Mouse (Mus musculus) hindbrain, embryonic 13.5 days (tissue): ENCODE results near the gene Paqr9. TPM values are rescaled to one million over a fixed set of nuclear protein-coding genes. Genes with fewer than 3 reads are reported as not detected.

ENCODE experiments used
- ATAC-seq: fragments of 200-750 bp; cut with Nextera tagmentation; 2 replicates; pipeline ENCODE4 v1.8.0; 2017; ENCODE audit warnings: moderate TSS enrichment; ENCODE audit not compliant: low FRiP score
- H3K27ac ChIP-seq: fragments of 300-500 bp; sonication (generic); 2 replicates; pipeline ENCODE4 v1.5.1; 2015; ENCODE audit warnings: inconsistent platforms, mild to moderate bottlenecking, moderate library complexity
- H3K27me3 ChIP-seq: fragments of 300-500 bp; sonication (generic); 2 replicates; pipeline ENCODE4 v1.6.1; 2015; ENCODE audit warnings: mild to moderate bottlenecking, inconsistent platforms
- H3K36me3 ChIP-seq: fragments of 300-500 bp; sonication (generic); 2 replicates; pipeline ENCODE4 v1.6.1; 2015; ENCODE audit warnings: mild to moderate bottlenecking, inconsistent platforms
- H3K4me1 ChIP-seq: fragments of 300-500 bp; sonication (generic); replicated peaks from 2 replicates; pipeline ENCODE4 v1.6.1; 2015; ENCODE audit warnings: inconsistent platforms
- H3K4me2 ChIP-seq: fragments of 300-500 bp; sonication (generic); 2 replicates; pipeline ENCODE4 v1.6.1; 2015; ENCODE audit warnings: inconsistent platforms, mild to moderate bottlenecking, moderate library complexity
- H3K4me3 ChIP-seq: fragments of 300-500 bp; sonication (generic); 2 replicates; pipeline ENCODE4 v1.5.1; 2015; ENCODE audit warnings: mild to moderate bottlenecking, inconsistent platforms
- H3K9ac ChIP-seq: fragments of 300-500 bp; sonication (generic); 2 replicates; pipeline ENCODE4 v1.6.1; 2015; ENCODE audit warnings: mild to moderate bottlenecking, inconsistent platforms
- H3K9me3 ChIP-seq: fragments of 300-500 bp; sonication (generic); 2 replicates; pipeline ENCODE4 v1.6.1; 2016; ENCODE audit warnings: inconsistent platforms
- WGBS: fragments of 180-500 bp; shearing (Covaris S2); methylation state at CpG from one replicate; pipeline ENCODE4 v1.1.7; 2015; 5-methylcytosine and 5-hydroxymethylcytosine counted together
- polyA plus RNA-seq: library from polyadenylated mRNA; unstranded; fragments of >200 nt; fragmentation: Nextera tagmentation; extraction: Ambion mirVana; gene quantifications from 2 replicates; pipeline ENCODE4 v1.2.1, GENCODE M21; 2015

Gene Paqr9
- polyA plus RNA-seq, 1 experiment from 2014 or later: 3.1 TPM

GRCm38 (mm10) chr9:95588070-95588469 lies 28.6 kb downstream of the Paqr9 start:
- WGBS: 89% methylated on average over 7 of the region's 7 CpGs
- no peak for ATAC-seq
- peaks cover under 1% of the 10 kb centered on the region; the same call in 1 of the 2 replicates for H3K27me3 ChIP-seq
- no peak overlapping the region for H3K4me2 ChIP-seq
- H3K27ac ChIP-seq: no peak overlapping the region
- no peak overlapping the region for H3K9ac ChIP-seq
- no peaks in the 10 kb centered on the region for H3K36me3 ChIP-seq
- no peak overlapping the region for H3K4me3 ChIP-seq
- H3K4me1 ChIP-seq: no peaks in the 10 kb centered on the region
- H3K9me3 ChIP-seq: no peaks in the 10 kb centered on the region

GRCm38 (mm10) chr9:95594291-95594690 lies 34.8 kb downstream of the Paqr9 start:
- Histone ChIP-seq H3K36me3 (no peaks in the 10 kb centered on the region), H3K4me3 (no peak overlapping the region), H3K9ac (no peak overlapping the region), H3K27me3 (no peaks in the 10 kb centered on the region), H3K4me2 (no peak overlapping the region), H3K27ac (no peak overlapping the region), H3K9me3 (no peaks in the 10 kb centered on the region), H3K4me1 (no peaks in the 10 kb centered on the region)
- no peak for ATAC-seq
- 76% methylated on average over 4 of the region's 4 CpGs for WGBS

GRCm38 (mm10) chr9:95597466-95598178 lies 38.2 kb downstream of the Paqr9 start:
- Histone ChIP-seq H3K4me3 (no peak overlapping the region), H3K36me3 (no peaks in the 10 kb centered on the region), H3K9me3 (no peaks in the 10 kb centered on the region), H3K27ac (no peak overlapping the region), H3K4me1 (no peaks in the 10 kb centered on the region), H3K4me2 (peak overlapping the region; percentile 33; the same call in 1 of the 2 replicates), H3K27me3 (no peaks in the 10 kb centered on the region), H3K9ac (no peak overlapping the region)
- no peak for ATAC-seq
- 55% methylated on average over 13 of the region's 13 CpGs for WGBS

GRCm38 (mm10) chr9:95598179-95598721 lies 38.8 kb downstream of the Paqr9 start:
- WGBS: 57% methylated on average over 19 of the region's 19 CpGs
- ATAC-seq: no peak

GRCm38 (mm10) chr9:95599399-95599798 lies 39.9 kb downstream of the Paqr9 start:
- 89% methylated on average over 4 of the region's 4 CpGs for WGBS
- Histone ChIP-seq H3K27me3 (no peaks in the 10 kb centered on the region), H3K4me3 (no peak overlapping the region), H3K36me3 (no peaks in the 10 kb centered on the region), H3K9ac (no peak overlapping the region), H3K9me3 (no peaks in the 10 kb centered on the region), H3K27ac (no peak overlapping the region), H3K4me1 (no peaks in the 10 kb centered on the region), H3K4me2 (no peak overlapping the region)
- no peak for ATAC-seq

More at GRCm38 (mm10) chr9:95598179-95598721, 38.8 kb downstream of the Paqr9 start:
- Histone ChIP-seq H3K4me3 (no peak overlapping the region), H3K4me2 (peak overlapping the region; percentile 33; the same call in 1 of the 2 replicates), H3K9me3 (no peaks in the 10 kb centered on the region), H3K36me3 (no peaks in the 10 kb centered on the region), H3K4me1 (no peaks in the 10 kb centered on the region), H3K9ac (no peak overlapping the region), H3K27me3 (no peaks in the 10 kb centered on the region), H3K27ac (no peak overlapping the region)

- no peak for ATAC-seq
- Histone ChIP-seq H3K9me3 (no peaks in the 10 kb centered on the region), H3K27ac (no peak overlapping the region), H3K4me3 (no peak overlapping the region), H3K9ac (no peak overlapping the region), H3K4me1 (no peaks in the 10 kb centered on the region), H3K4me2 (no peak overlapping the region), H3K36me3 (no peaks in the 10 kb centered on the region), H3K27me3 (no peaks in the 10 kb centered on the region)
- 81% methylated on average over 3 of the region's 3 CpGs for WGBS
Observed at GRCm38 (mm10) chr9:95602849-95603248, 43.4 kb downstream of the Paqr9 start.

- Histone ChIP-seq H3K4me2 (no peak overlapping the region), H3K27ac (no peak overlapping the region), H3K4me1 (no peaks in the 10 kb centered on the region), H3K27me3 (no peaks in the 10 kb centered on the region), H3K9ac (no peak overlapping the region), H3K4me3 (no peak overlapping the region), H3K36me3 (no peaks in the 10 kb centered on the region), H3K9me3 (no peaks in the 10 kb centered on the region)
- 91% methylated on average over 9 of the region's 9 CpGs for WGBS
- ATAC-seq: no peak
Observed at GRCm38 (mm10) chr9:95603316-95603715, 43.9 kb downstream of the Paqr9 start.

GRCm38 (mm10) chr9:95607196-95607595 lies 47.7 kb downstream of the Paqr9 start:
- Histone ChIP-seq H3K4me2 (no peak overlapping the region), H3K27me3 (no peaks in the 10 kb centered on the region), H3K4me3 (no peak overlapping the region), H3K36me3 (no peaks in the 10 kb centered on the region), H3K9ac (no peak overlapping the region), H3K4me1 (no peaks in the 10 kb centered on the region), H3K9me3 (no peaks in the 10 kb centered on the region), H3K27ac (no peak overlapping the region)
- 69% methylated on average over 5 of the region's 5 CpGs for WGBS
- ATAC-seq: no peak

- WGBS: 84% methylated on average over 8 of the region's 8 CpGs
- no peaks in the 10 kb centered on the region for H3K36me3 ChIP-seq
- no peak overlapping the region for H3K27ac ChIP-seq
- H3K27me3 ChIP-seq: no peaks in the 10 kb centered on the region
- H3K4me2 ChIP-seq: no peak overlapping the region
- H3K4me1 ChIP-seq: peaks cover 5% of the 10 kb centered on the region; the same call in 1 of the 2 replicates
- no peak overlapping the region for H3K9ac ChIP-seq
- no peaks in the 10 kb centered on the region for H3K9me3 ChIP-seq
- no peak overlapping the region for H3K4me3 ChIP-seq
- ATAC-seq: no peak
Observed at GRCm38 (mm10) chr9:95612246-95612768, 52.9 kb downstream of the Paqr9 start.

GRCm38 (mm10) chr9:95613426-95614127 lies 54.1 kb downstream of the Paqr9 start:
- Histone ChIP-seq H3K9me3 (no peaks in the 10 kb centered on the region), H3K4me3 (no peak overlapping the region), H3K36me3 (no peaks in the 10 kb centered on the region), H3K4me1 (peaks cover 5% of the 10 kb centered on the region; the same call in 1 of the 2 replicates), H3K27ac (peak overlapping the region; percentile 40; the same call in 1 of the 2 replicates), H3K9ac (no peak overlapping the region), H3K27me3 (no peaks in the 10 kb centered on the region), H3K4me2 (peak overlapping the region; percentile 37)
- 13% methylated on average over 9 of the region's 9 CpGs for WGBS
- peak; percentile 71 for ATAC-seq

- H3K9me3 ChIP-seq: no peaks in the 10 kb centered on the region
- no peak overlapping the region for H3K4me3 ChIP-seq
- 79% methylated on average over 14 of the region's 14 CpGs for WGBS
- no peak overlapping the region for H3K4me2 ChIP-seq
- ATAC-seq: no peak
- H3K9ac ChIP-seq: no peak overlapping the region
- no peaks in the 10 kb centered on the region for H3K36me3 ChIP-seq
- H3K4me1 ChIP-seq: peaks cover 5% of the 10 kb centered on the region; the same call in 1 of the 2 replicates
- H3K27me3 ChIP-seq: no peaks in the 10 kb centered on the region
- H3K27ac ChIP-seq: no peak overlapping the region
Observed at GRCm38 (mm10) chr9:95614861-95615615, 55.6 kb downstream of the Paqr9 start.

GRCm38 (mm10) chr9:95615961-95616360 lies 56.5 kb downstream of the Paqr9 start:
- H3K36me3 ChIP-seq: no peaks in the 10 kb centered on the region
- H3K9ac ChIP-seq: no peak overlapping the region
- no peak for ATAC-seq
- no peaks in the 10 kb centered on the region for H3K27me3 ChIP-seq
- H3K9me3 ChIP-seq: no peaks in the 10 kb centered on the region
- no peak overlapping the region for H3K4me3 ChIP-seq
- H3K27ac ChIP-seq: no peak overlapping the region
- 81% methylated on average over 3 of the region's 3 CpGs for WGBS
- H3K4me1 ChIP-seq: peaks cover 5% of the 10 kb centered on the region; the same call in 1 of the 2 replicates
- H3K4me2 ChIP-seq: no peak overlapping the region
